12 mouse cellular contexts compared by ENCODE assay signal in the genomic region with DNA sequence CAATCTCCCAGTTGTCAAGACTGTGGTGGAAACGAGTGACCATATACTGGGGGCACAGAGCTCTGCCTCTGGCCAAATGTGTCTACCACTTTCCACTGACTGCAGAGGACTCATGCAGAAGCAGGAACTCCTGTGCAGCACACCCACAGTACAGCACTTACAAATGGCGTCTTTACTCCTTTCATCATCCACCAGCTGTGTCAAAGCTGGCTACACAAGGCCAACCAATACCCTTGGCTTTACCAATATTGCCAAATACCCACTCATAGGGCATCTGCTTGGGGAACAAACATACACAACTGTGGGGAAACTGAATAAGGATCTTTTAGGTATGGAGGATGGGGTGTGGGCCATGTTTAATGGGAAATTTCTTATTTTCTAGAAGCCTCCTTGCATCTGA. TPM values are rescaled to one million over a fixed set of nuclear protein-coding genes. Genes with fewer than 3 reads are reported as not detected.
DNase-seq lines count a peak whose midpoint lies in the region; ATAC-seq and TF ChIP-seq lines count a peak whose summit lies in the region.
"Had no signal": no experiment of that assay in that cellular context is flagged by ENCODE, and none has a peak within 500 bp of the region (broad histone marks: within the 10 kb centered on the region; RNA-seq: fewer than 3 reads in every experiment).

No protein-coding gene starts in this region.

- H3K9me3 ChIP-seq in heart, embryonic 10.5 days, result no peaks in the 10 kb centered on the region
- no peaks in the 10 kb centered on the region for H3K9me3 ChIP-seq in kidney, postnatal 0 days (replicated peaks; ENCODE audit: low read length)
- H3K9me3 ChIP-seq: forebrain, embryonic 15.5 days; neural tube, embryonic 12.5 days had no signal

- intact Hi-C loops in left cerebral cortex, postnatal 4 days (cut with DNase I), result no loop called here

- WGBS in heart, embryonic 10.5 days, result 74% methylated on average over 2 of the region's 2 CpGs
- WGBS in kidney, postnatal 0 days, result 62% methylated on average over 2 of the region's 2 CpGs

- no peak for TF ChIP-seq CTCF in kidney, postnatal 0 days (IDR thresholded peaks at IDR 0.05; ENCODE audit: low read depth)

- H3K4me1 ChIP-seq in heart, embryonic 10.5 days, result peaks cover 10% of the 10 kb centered on the region; the same call in 1 of the 2 replicates
- 0 out of 2 replicates have a peak, but pooled peaks cover 6% of the 10 kb centered on the region for H3K4me1 ChIP-seq in kidney, postnatal 0 days (replicated peaks; ENCODE audit: insufficient read depth, low read length)
- H3K4me1 ChIP-seq: neural tube, embryonic 12.5 days had no signal

- no peak overlapping the region for H3K9ac ChIP-seq in kidney, postnatal 0 days (ENCODE audit: low read depth, low read length)
- H3K9ac ChIP-seq: forebrain, embryonic 15.5 days; neural tube, embryonic 12.5 days had no signal

- no peak overlapping the region for H3K4me3 ChIP-seq in heart, embryonic 10.5 days
- no peak overlapping the region for H3K4me3 ChIP-seq in kidney, postnatal 0 days (replicated peaks; ENCODE audit: low read depth, low read length)
- H3K4me3 ChIP-seq: forebrain, embryonic 15.5 days; gastrocnemius, adult 2 months; neural tube, embryonic 12.5 days had no signal

- no peak overlapping the region for H3K4me2 ChIP-seq in kidney, postnatal 0 days (ENCODE audit: low read length)
- H3K4me2 ChIP-seq: forebrain, embryonic 15.5 days; neural tube, embryonic 12.5 days had no signal

- no peaks in the 10 kb centered on the region for H3K27me3 ChIP-seq in heart, embryonic 10.5 days (ENCODE audit: insufficient read depth, poor library complexity, severe bottlenecking)
- H3K27me3 ChIP-seq in kidney, postnatal 0 days (ENCODE audit: insufficient read depth, low read length), result no peaks in the 10 kb centered on the region
- H3K27me3 ChIP-seq: forebrain, embryonic 15.5 days; neural tube, embryonic 12.5 days had no signal

- DNase-seq in heart, adult 11 months, result peak; percentile 62
- no peak for DNase-seq in heart, embryonic 10.5 days (ENCODE audit: low spot score)
- no peak for DNase-seq in kidney, postnatal 0 days (ENCODE audit: low spot score)
- no peak for DNase-seq in kidney, adult 18-20 months
- no peak for DNase-seq in left cerebral cortex, postnatal 4 days
- no peak for DNase-seq in embryo, embryonic 11 days

- no peaks in the 10 kb centered on the region for H3K36me3 ChIP-seq in heart, embryonic 10.5 days
- H3K36me3 ChIP-seq in kidney, postnatal 0 days (ENCODE audit: insufficient read depth, low read length), result no peaks in the 10 kb centered on the region
- H3K36me3 ChIP-seq: forebrain, embryonic 15.5 days; neural tube, embryonic 12.5 days had no signal

- no peak overlapping the region for H3K27ac ChIP-seq in heart, embryonic 10.5 days
- H3K27ac ChIP-seq in kidney, postnatal 0 days, result peak overlapping the region; percentile 73
- H3K27ac ChIP-seq: forebrain, embryonic 15.5 days; gastrocnemius, adult 2 months; neural tube, embryonic 12.5 days had no signal

- 0 out of 2 replicates have a peak, but pooled peaks have one; percentile 12 for ATAC-seq in kidney, postnatal 0 days (replicated peaks; ENCODE audit: low FRiP score, low read depth)
- peak; percentile 28 for ATAC-seq in activated CD4-positive, CD25-positive, alpha-beta regulatory T cell, adult 4 months
- ATAC-seq in megakaryocyte progenitor cell, adult 5-6 weeks (replicated peaks; ENCODE audit: poor library complexity), result 0 out of 2 replicates have a peak, but pooled peaks have one; percentile 23
- ATAC-seq: forebrain, embryonic 15.5 days; midbrain, embryonic 16.5 days had no signal

RNA-seq across cellular contexts. Expression of a gene that starts 11.8 kb away (rescaled TPM):
- polyA plus RNA-seq in heart, embryonic 10.5 days (2016; fragmentation: Nextera tagmentation; extraction: Ambion mirVana), result 10.8 and 11.0 TPM in 2 replicates
- 41.1 and 43.9 TPM in 2 replicates for polyA plus RNA-seq in kidney, postnatal 0 days (2015; fragmentation: Nextera tagmentation; extraction: Ambion mirVana)
- 10 to 100 TPM; 22.4 to 35.6 TPM for polyA plus RNA-seq in activated CD4-positive, CD25-positive, alpha-beta regulatory T cell, adult 4 months (2017; shearing (Covaris generic))
- total RNA-seq in megakaryocyte progenitor cell, adult 5-6 weeks (2015), result 6.2 and 9.9 TPM in 2 replicates
- 3.7 and 7.9 TPM in 2 replicates for total RNA-seq in megakaryocyte progenitor cell, adult 5-6 weeks (2017)
- total RNA-seq in left cerebral cortex, postnatal 4 days (2021), result 10 to 100 TPM; 11.4 to 11.5 TPM
